Mouse (Mus musculus) neural tube, embryonic 15.5 days (tissue): Measurements from ENCODE around the gene Ino80e. TPM values are rescaled to one million over a fixed set of nuclear protein-coding genes. Genes with fewer than 3 reads are reported as not detected.

ENCODE experiments used
- ATAC-seq: fragments of 200-750 bp; cut with Nextera tagmentation; 2 replicates; pipeline ENCODE4 v1.8.0; 2017; ENCODE audit warnings: mild to moderate bottlenecking, moderate TSS enrichment, moderate library complexity; ENCODE audit not compliant: low FRiP score
- H3K27ac ChIP-seq: fragments of 300-500 bp; sonication (generic); replicated peaks from 2 replicates; pipeline ENCODE4 v1.5.1; 2015; ENCODE audit warnings: mild to moderate bottlenecking, inconsistent platforms
- H3K27me3 ChIP-seq: fragments of 300-500 bp; sonication (generic); replicated peaks from 2 replicates; pipeline ENCODE4 v1.6.1; 2015; ENCODE audit warnings: inconsistent platforms
- H3K36me3 ChIP-seq: fragments of 300-500 bp; sonication (generic); 2 replicates; pipeline ENCODE4 v1.6.1; 2015; ENCODE audit warnings: inconsistent platforms
- H3K4me1 ChIP-seq: fragments of 300-500 bp; sonication (generic); 2 replicates; pipeline ENCODE4 v1.6.1; 2015; ENCODE audit warnings: inconsistent platforms
- H3K4me2 ChIP-seq: fragments of 300-500 bp; sonication (generic); 2 replicates; pipeline ENCODE4 v1.6.1; 2015; ENCODE audit warnings: inconsistent platforms, mild to moderate bottlenecking, moderate library complexity
- H3K4me3 ChIP-seq: fragments of 300-500 bp; sonication (generic); replicated peaks from 2 replicates; pipeline ENCODE4 v1.5.1; 2015; ENCODE audit warnings: mild to moderate bottlenecking, inconsistent platforms
- H3K9ac ChIP-seq: fragments of 300-500 bp; sonication (generic); replicated peaks from 2 replicates; pipeline ENCODE4 v1.6.1; 2015; ENCODE audit warnings: mild to moderate bottlenecking, inconsistent platforms
- H3K9me3 ChIP-seq: fragments of 300-500 bp; sonication (generic); replicated peaks from 2 replicates; pipeline ENCODE4 v1.6.1; 2016; ENCODE audit warnings: inconsistent platforms
- WGBS: fragments of 180-500 bp; shearing (Covaris S2); methylation state at CpG from one replicate; pipeline ENCODE4 v1.1.7; 2015; ENCODE audit warnings: mixed read lengths; 5-methylcytosine and 5-hydroxymethylcytosine counted together
- polyA plus RNA-seq: library from polyadenylated mRNA; unstranded; fragments of >200 nt; fragmentation: Nextera tagmentation; extraction: Ambion mirVana; gene quantifications from 2 replicates; pipeline ENCODE4 v1.2.1, GENCODE M21; 2015

The Ino80e gene
- polyA plus RNA-seq, 1 experiment from 2014 or later, result 90.5 TPM

DNA sequence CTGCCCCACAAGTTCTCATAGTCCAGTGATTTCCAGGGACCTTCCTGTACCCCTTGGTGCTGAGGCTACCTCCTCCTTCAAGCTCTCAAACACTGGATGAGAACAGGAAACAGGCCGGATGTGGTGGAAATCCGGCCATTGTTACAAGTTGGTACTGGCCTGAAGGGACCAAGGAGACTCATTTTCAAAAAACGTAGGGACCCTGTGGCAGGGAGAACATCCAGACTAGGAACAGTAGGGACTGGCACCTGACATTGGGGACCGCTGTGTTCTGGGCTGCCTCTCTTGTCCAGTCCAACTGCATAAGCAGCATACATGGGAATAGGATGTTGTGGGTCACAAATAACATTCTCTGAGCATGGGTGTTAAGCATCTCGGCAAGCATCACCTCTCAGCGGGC, 18.9 kb upstream of the Ino80e start:
- WGBS, result 84% methylated on average over 6 of the region's 6 CpGs
- H3K36me3 ChIP-seq, result peaks cover 38% of the 10 kb centered on the region
- 0 out of 2 replicates have a peak overlapping the region, but pooled peaks have one; percentile 41 for H3K27ac ChIP-seq
- peaks cover 42% of the 10 kb centered on the region for H3K4me1 ChIP-seq
- no peaks in the 10 kb centered on the region for H3K27me3 ChIP-seq
- ATAC-seq, result no peak
- H3K4me3 ChIP-seq, result no peak overlapping the region
- H3K4me2 ChIP-seq, result peak overlapping the region; percentile 86
- peak overlapping the region; percentile 98; the same call in 1 of the 2 replicates for H3K9ac ChIP-seq
- no peaks in the 10 kb centered on the region for H3K9me3 ChIP-seq

DNA sequence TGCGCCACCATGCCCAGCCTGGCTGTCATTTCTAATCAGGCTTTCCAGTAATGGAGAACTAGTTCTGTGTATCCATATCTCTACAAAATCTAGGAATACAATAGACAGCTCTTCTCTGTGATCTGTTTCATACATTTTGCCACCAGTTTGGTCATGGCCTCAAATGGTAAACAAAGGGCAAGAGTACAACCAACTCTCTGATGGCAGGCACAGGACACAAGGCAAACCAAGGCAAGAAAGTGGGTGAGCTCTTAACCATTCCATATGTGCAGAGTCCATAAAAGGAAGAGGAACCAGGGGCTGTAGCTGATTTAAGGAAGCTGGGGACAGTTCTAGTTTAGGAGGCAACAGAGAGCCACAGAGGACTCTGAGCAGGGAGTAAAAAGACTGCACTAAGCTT, 15.1 kb upstream of the Ino80e start:
- Histone ChIP-seq H3K27me3 (no peaks in the 10 kb centered on the region), H3K4me3 (no peak overlapping the region), H3K36me3 (peaks cover 76% of the 10 kb centered on the region), H3K9ac (no peak overlapping the region), H3K9me3 (no peaks in the 10 kb centered on the region), H3K27ac (no peak overlapping the region), H3K4me2 (no peak overlapping the region), H3K4me1 (peaks cover 22% of the 10 kb centered on the region)
- 100% methylated on average over 1 of the region's 1 CpGs for WGBS
- ATAC-seq, result no peak

DNA sequence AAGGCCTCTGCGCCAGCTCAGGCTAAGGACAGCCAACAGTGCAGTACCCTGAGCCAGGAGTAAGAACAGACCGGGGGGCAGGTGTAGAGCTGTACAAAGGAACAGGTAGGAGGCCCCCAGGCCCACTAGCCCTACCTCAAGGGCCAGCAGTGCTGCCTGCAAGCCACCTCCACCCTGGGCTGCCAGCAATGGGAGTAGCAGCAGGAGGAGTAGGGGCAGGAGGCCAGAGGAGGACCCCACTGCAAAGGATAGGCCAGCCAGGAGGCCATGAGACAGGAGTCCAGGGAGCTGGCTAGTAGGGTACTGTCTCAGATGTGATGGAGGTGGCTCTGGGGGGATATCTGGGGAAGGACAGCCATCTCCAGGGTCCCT, 8.3 kb upstream of the Ino80e start:
- no peak for ATAC-seq
- 94% methylated on average over 2 of the region's 2 CpGs for WGBS
- Histone ChIP-seq H3K27me3 (no peaks in the 10 kb centered on the region), H3K4me3 (no peak overlapping the region), H3K4me1 (no peaks in the 10 kb centered on the region), H3K9ac (no peak overlapping the region), H3K27ac (no peak overlapping the region), H3K36me3 (peaks cover 95% of the 10 kb centered on the region), H3K4me2 (no peak overlapping the region), H3K9me3 (no peaks in the 10 kb centered on the region)

DNA sequence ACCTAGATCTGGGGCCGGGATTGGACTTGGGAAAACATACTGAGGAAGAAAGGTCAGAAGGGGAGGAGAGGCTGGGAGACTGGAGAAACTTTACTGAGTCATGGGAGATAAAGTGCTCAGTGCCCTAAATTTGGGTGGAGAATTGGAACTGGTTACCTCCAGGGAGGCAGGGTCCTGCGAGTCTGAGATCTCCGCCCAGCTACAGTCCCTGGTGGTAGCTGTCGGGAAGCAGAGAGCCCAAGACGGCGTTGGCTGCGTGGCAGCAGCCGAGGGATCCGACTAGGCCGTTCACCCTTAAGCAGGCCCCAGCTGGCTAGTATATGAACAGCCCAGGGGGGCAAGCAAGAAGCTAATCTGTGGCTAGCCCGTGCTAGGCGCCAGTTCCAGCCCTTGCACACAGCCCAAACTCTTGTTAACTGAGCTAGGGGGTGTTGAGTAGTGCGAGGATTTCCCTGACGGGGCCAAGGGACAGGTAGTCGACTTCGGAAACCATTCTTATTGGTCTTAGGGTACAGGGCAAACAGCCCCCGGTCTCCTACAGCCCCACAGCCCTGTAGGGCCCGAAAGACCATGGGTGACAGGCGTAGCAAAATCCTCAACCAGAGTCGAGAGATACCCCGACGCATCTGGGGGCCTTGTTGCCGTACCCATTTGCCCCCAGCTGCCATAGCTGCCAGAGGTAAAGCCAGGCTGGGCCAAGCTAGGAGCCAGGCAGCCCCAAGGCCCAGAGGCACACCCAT, 7.8 kb upstream of the Ino80e start:
- H3K4me3 ChIP-seq, result no peak overlapping the region
- H3K36me3 ChIP-seq, result peaks cover 94% of the 10 kb centered on the region
- H3K27me3 ChIP-seq, result no peaks in the 10 kb centered on the region
- H3K4me1 ChIP-seq, result no peaks in the 10 kb centered on the region
- WGBS, result 83% methylated on average over 23 of the region's 23 CpGs
- H3K9ac ChIP-seq, result no peak overlapping the region
- H3K4me2 ChIP-seq, result no peak overlapping the region
- no peaks in the 10 kb centered on the region for H3K9me3 ChIP-seq
- no peak overlapping the region for H3K27ac ChIP-seq
- no peak for ATAC-seq

DNA sequence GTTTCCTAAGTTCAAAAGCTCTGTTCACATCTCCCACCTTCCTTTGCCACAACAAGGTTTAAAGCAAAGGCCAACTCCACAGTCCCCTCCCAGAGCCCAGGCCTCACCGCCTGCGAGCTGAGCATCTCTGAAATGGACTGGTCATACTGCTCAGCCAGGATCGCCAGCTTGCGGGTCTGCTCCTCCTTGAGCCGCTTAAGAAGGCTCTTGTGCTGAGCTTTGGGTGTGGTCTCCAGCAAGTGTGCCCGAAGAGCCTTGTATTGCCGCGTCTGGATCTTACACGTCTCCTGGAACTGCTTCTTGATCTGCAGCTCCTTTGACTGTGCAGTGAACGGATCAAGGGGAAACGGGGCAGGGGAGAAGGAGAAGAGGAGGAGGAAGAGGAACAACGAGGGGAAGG, 5.8 kb upstream of the Ino80e start:
- Histone ChIP-seq H3K4me3 (no peak overlapping the region), H3K4me1 (peaks cover 18% of the 10 kb centered on the region), H3K9ac (no peak overlapping the region), H3K36me3 (peaks cover 85% of the 10 kb centered on the region), H3K4me2 (no peak overlapping the region), H3K27ac (no peak overlapping the region), H3K9me3 (no peaks in the 10 kb centered on the region), H3K27me3 (no peaks in the 10 kb centered on the region)
- ATAC-seq, result no peak
- WGBS, result 88% methylated on average over 12 of the region's 12 CpGs

DNA sequence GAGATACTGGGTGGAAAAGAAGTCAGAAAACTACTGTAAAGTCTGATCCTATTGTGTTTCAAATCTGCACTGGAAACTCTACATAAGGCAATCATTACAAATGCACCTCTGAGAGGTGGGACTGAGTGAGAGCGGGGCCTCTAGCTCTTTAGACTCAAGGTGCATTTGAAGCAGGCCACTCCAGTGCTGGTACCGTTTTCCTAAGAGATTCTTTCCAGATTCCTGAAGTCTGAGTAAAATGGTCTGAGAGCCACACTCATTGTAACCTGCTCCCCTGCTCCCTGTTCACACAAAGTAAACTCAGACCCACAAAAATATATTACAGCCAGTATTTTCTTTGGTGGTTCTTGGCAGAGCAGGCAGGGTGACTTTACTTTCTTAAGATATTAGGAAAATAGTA, 5.4 kb upstream of the Ino80e start:
- Histone ChIP-seq H3K27ac (no peak overlapping the region), H3K4me1 (peaks cover 23% of the 10 kb centered on the region)

DNA sequence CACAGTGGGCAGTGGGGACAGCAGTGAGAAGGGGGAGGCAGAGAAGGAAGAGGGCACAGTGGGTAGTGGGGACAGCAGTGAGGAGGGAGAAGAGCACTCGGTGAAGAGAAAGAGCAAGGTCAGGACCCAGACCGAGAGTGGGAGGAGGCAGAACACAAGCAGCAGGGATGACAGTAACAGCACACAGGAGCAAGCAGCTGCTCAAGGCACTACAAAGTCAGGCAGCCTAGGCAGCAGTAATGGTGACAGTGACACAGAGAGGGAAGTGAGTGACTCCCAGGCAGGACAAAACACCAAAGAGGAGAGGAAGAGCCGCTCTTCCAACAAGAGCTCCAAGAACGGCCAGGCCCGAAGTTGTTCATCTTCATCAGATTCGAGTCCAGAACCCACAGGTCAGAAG, 1.6 kb upstream of the Ino80e start:
- no peaks in the 10 kb centered on the region for H3K27me3 ChIP-seq
- peak overlapping the region; percentile 92; the same call in 1 of the 2 replicates for H3K27ac ChIP-seq
- peaks cover 50% of the 10 kb centered on the region for H3K36me3 ChIP-seq
- peak overlapping the region; percentile 71 for H3K4me3 ChIP-seq
- H3K4me2 ChIP-seq, result peak overlapping the region; percentile 85
- 59% methylated on average over 6 of the region's 6 CpGs for WGBS
- ATAC-seq, result no peak
- peak overlapping the region; percentile 57 for H3K9ac ChIP-seq
- peaks cover 35% of the 10 kb centered on the region for H3K4me1 ChIP-seq
- H3K9me3 ChIP-seq, result no peaks in the 10 kb centered on the region

More for the DNA sequence above, 5.4 kb upstream of the Ino80e start:
- no peak for ATAC-seq
- H3K9ac ChIP-seq, result no peak overlapping the region
- H3K36me3 ChIP-seq, result peaks cover 80% of the 10 kb centered on the region
- 93% methylated on average over 2 of the region's 2 CpGs for WGBS
- H3K4me2 ChIP-seq, result no peak overlapping the region
- H3K27me3 ChIP-seq, result no peaks in the 10 kb centered on the region
- H3K9me3 ChIP-seq, result no peaks in the 10 kb centered on the region
- H3K4me3 ChIP-seq, result no peak overlapping the region

DNA sequence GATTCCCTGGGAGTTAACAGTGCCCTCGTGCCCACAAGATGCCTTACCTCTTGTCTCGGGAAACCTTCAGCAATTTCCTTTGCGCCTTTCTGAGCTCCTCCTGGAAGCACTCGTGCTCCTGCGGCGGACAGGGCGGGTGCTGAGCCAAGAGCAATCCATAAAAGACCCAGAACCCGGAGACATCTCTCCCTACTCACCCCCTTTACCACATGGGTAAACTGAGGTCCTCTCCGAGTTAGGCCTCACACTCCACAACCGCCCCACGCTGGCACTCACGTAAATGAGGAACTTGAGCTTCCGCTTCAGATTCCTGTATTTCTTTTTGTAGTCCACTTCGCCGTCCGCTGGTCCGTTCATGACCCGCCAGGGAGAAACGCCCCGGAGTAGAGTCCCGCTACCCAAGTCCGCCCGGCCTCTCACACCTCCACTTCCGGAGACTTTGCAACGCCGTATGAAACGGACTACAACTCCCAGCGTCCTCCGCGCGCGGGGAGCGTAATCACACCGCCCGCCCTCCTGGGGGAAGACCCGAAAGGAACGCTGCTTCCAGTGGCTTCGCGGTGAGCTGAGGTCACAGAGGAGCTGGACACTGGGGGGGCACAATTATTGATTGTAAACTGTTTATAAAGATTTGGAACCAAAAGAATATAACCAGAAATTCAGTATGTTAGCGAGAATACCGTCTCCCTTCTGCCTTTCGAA, 597 bp downstream of the Ino80e start, which contains the start of gene Hirip3:
Hirip3 (plus strand) TSS at position 544 of the 702 bp plus-strand sequence.
- H3K4me1 ChIP-seq, result peaks cover 35% of the 10 kb centered on the region
- H3K27ac ChIP-seq, result peak within 1 kb of the TSS; percentile 92
- H3K4me3 ChIP-seq, result peak within 1 kb of the TSS; percentile 71
- peak within 1 kb of the TSS; percentile 57 for H3K9ac ChIP-seq
- peak; percentile 92 for ATAC-seq
- H3K9me3 ChIP-seq, result no peaks in the 10 kb centered on the region
- 3% methylated on average over 41 of the region's 42 CpGs for WGBS
- peaks cover 45% of the 10 kb centered on the region for H3K36me3 ChIP-seq
- H3K4me2 ChIP-seq, result peak within 1 kb of the TSS; percentile 85
- no peaks in the 10 kb centered on the region for H3K27me3 ChIP-seq

DNA sequence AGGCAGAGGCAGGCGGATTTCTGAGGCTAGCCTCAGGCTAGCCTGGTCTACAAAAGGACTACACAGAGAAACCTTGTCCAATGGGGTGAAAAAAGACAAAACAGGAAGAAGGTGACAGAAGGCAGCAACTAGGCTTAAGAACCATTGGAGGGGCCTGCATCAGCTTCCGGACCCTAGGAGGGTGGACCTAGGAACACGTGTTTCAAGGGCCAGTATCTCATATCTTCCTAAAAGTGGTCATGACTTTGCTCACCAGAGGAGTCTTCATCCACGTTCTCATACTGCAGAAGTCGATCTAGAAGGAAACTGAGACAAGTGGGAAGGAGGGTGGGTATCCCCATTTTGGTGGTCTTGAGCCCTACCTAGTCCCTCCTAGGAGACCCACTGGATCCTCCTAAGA, 1.2 kb downstream of the Ino80e start:
- 73% methylated on average over 5 of the region's 5 CpGs for WGBS
- no peaks in the 10 kb centered on the region for H3K27me3 ChIP-seq
- no peak overlapping the region for H3K27ac ChIP-seq
- H3K4me1 ChIP-seq, result peaks cover 35% of the 10 kb centered on the region
- peak overlapping the region; percentile 71 for H3K4me3 ChIP-seq
- peaks cover 45% of the 10 kb centered on the region for H3K36me3 ChIP-seq
- no peaks in the 10 kb centered on the region for H3K9me3 ChIP-seq
- ATAC-seq, result no peak
- peak overlapping the region; percentile 85 for H3K4me2 ChIP-seq
- peak overlapping the region; percentile 57 for H3K9ac ChIP-seq

DNA sequence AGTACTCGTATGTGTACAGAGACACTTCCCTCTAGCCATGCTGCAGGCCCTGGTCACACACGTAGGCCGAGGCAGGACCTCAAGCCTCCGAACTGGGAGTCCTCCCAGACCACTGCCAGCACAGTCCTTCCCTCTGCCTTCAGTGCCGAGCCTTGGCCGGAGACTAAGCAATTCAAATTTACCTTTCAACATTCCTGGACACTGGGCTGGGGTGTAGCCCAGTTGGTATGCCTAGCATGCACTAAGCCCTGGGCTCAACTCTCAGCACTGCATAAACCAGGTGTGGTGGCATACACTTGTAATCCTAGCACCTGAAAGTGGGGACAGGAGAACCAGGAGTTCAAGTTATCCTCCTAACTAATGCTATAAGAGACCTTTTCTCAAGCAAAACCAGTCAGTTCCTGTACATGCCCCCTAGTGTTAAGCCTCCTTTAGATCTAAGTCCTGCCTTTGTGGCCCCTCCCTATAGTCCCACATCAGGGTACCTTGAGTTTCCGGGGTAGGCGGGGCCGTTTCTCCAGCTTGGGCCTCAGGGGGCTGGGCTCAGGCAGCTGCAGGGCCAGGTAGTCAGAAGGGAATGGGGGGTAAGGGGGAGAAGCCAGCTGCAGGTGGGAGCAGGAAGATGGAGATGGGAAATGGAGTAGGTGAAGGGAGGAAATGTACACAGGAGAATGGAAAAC, 5.3 kb downstream of the Ino80e start:
- no peak for ATAC-seq
- no peak overlapping the region for H3K9ac ChIP-seq
- no peak overlapping the region for H3K4me2 ChIP-seq
- no peak overlapping the region for H3K4me3 ChIP-seq
- H3K4me1 ChIP-seq, result peaks cover 12% of the 10 kb centered on the region
- no peak overlapping the region for H3K27ac ChIP-seq
- H3K27me3 ChIP-seq, result no peaks in the 10 kb centered on the region
- peaks cover 59% of the 10 kb centered on the region for H3K36me3 ChIP-seq
- no peaks in the 10 kb centered on the region for H3K9me3 ChIP-seq
- WGBS, result 71% methylated on average over 9 of the region's 9 CpGs

DNA sequence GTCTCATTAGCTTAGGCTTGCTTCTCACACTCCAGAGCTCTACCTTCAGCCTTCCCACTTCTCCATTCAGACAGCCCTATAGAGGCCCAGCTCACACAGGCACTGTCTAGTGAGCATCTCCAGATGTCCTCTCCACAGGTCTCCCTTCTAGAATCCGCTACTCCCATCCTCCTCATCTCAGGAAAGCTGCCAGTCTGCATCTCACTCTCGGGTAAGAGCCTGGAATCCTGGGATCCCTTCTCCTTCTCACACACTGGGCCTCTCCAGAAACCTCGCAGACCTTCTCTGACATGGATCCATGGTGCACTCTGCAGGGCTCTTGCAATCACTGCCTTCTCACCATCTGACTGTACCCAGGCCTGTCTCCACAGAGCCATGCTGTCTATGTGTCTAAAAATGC, 6.5 kb downstream of the Ino80e start:
- no peak overlapping the region for H3K4me2 ChIP-seq
- H3K4me1 ChIP-seq, result peaks cover 3% of the 10 kb centered on the region
- H3K4me3 ChIP-seq, result no peak overlapping the region
- H3K36me3 ChIP-seq, result peaks cover 68% of the 10 kb centered on the region
- H3K9ac ChIP-seq, result 0 out of 2 replicates have a peak overlapping the region, but pooled peaks have one; percentile 7
- WGBS, result 81% methylated on average over 3 of the region's 3 CpGs
- no peaks in the 10 kb centered on the region for H3K9me3 ChIP-seq
- no peaks in the 10 kb centered on the region for H3K27me3 ChIP-seq
- ATAC-seq, result no peak
- H3K27ac ChIP-seq, result no peak overlapping the region
